Mouse (Mus musculus): ENCODE data around the gene Krtap4-1. TPM values are rescaled to one million over a fixed set of nuclear protein-coding genes. Genes with fewer than 3 reads are reported as not detected.

The Krtap4-1 gene
- polyA plus RNA-seq, 1 experiment from 2014 or later, result not detected

GRCm38 (mm10) chr11:99581564-99581963 is 46.5 kb downstream of the Krtap4-1 start:
- Histone ChIP-seq H3K36me3 (no peaks in the 10 kb centered on the region), H3K27me3 (no peaks in the 10 kb centered on the region), H3K9ac (no peak overlapping the region), H3K4me1 (replicated peaks) (no peaks in the 10 kb centered on the region), H3K9me3 (no peaks in the 10 kb centered on the region), H3K4me3 (no peak overlapping the region), H3K4me2 (no peak overlapping the region), H3K27ac (replicated peaks) (no peak overlapping the region)
- 87% methylated on average over 6 of the region's 6 CpGs for WGBS
- no peak for ATAC-seq (ENCODE audit: low FRiP score, low read depth)

DNA sequence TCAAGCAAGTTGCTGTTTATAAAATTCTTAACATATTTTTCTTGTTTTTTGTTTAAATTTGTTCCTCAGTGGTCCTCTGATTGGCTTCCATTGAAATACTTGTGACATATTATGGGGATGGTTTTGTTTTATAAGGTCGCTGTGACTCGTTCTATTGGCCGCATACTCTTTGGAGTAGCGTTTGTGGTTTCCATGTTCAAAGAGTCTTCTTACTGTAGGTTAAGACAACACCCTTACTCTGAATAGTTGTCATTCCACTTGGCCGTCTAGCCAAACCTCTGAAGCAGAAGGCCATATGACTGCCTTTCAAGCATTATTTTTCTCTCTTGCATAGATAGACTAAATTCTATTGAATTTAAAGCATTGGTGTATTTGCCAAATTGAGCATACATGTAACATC is 47.0 kb downstream of the Krtap4-1 start:
- Histone ChIP-seq H3K4me2 (no peak overlapping the region), H3K36me3 (no peaks in the 10 kb centered on the region), H3K9ac (no peak overlapping the region), H3K4me3 (no peak overlapping the region), H3K27ac (replicated peaks) (no peak overlapping the region), H3K9me3 (no peaks in the 10 kb centered on the region), H3K27me3 (no peaks in the 10 kb centered on the region), H3K4me1 (replicated peaks) (no peaks in the 10 kb centered on the region)
- WGBS, result 92% methylated on average over 5 of the region's 5 CpGs
- no peak for ATAC-seq (ENCODE audit: low FRiP score, low read depth)

DNA sequence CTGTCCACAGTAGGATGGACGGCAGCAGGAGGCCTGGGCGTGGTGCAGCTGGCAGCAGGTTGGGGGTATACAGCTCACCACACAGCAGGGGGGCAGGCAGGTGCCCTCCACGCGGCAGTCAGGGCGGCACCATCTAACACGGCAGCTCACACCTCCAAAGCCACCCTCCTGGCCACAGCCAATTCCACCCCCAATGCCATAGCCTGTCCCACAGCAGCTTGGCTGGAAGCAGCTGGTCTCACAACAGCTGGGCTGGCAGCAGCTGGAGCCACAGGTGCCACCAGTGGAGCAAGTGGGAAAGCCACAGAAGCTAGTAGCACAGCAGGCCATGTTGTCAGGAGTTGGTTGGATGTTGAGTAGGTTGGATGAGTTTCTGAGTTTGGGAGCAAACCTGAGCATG is 47.4 kb downstream of the Krtap4-1 start, which contains the start of gene Krtap1-5:
Gene Krtap1-5, minus strand, starts transcription at position 381 of the 400 bp plus-strand sequence.
- H3K4me2 ChIP-seq, result no peak within 1 kb of the TSS
- H3K27ac ChIP-seq (replicated peaks), result no peak within 1 kb of the TSS
- no peaks in the 10 kb centered on the region for H3K27me3 ChIP-seq
- no peak for ATAC-seq (ENCODE audit: low FRiP score, low read depth)
- H3K4me3 ChIP-seq, result no peak within 1 kb of the TSS
- H3K9me3 ChIP-seq, result no peaks in the 10 kb centered on the region
- H3K36me3 ChIP-seq, result no peaks in the 10 kb centered on the region
- H3K9ac ChIP-seq, result no peak within 1 kb of the TSS
- no peaks in the 10 kb centered on the region for H3K4me1 ChIP-seq (replicated peaks)
- 90% methylated on average over 6 of the region's 6 CpGs for WGBS

Other genes starting within 250 kb of the Krtap4-1 start
- gene Krt10, start 238.9 kb downstream of the Krtap4-1 start, polyA plus RNA-seq (2015; fragmentation: Nextera tagmentation; extraction: Ambion mirVana), result 29.6 and 30.6 TPM in 2 replicates
- 0.30 TPM in 1 of 2 replicates, not detected in the other for gene Krt12, start 206.0 kb downstream of the Krtap4-1 start, polyA plus RNA-seq (2015; fragmentation: Nextera tagmentation; extraction: Ambion mirVana)
- 0.14 and 0.24 TPM in 2 replicates for gene Krt20, start 190.1 kb downstream of the Krtap4-1 start, polyA plus RNA-seq (2015; fragmentation: Nextera tagmentation; extraction: Ambion mirVana)
- gene Krt23, start 135.1 kb downstream of the Krtap4-1 start, polyA plus RNA-seq (2015; fragmentation: Nextera tagmentation; extraction: Ambion mirVana), result 0.20 and 0.31 TPM in 2 replicates
- not detected in 2 replicates for gene Krt39, start 106.9 kb downstream of the Krtap4-1 start, polyA plus RNA-seq (2015; fragmentation: Nextera tagmentation; extraction: Ambion mirVana)
- not detected in 2 replicates for gene Krt40, start 85.1 kb downstream of the Krtap4-1 start, polyA plus RNA-seq (2015; fragmentation: Nextera tagmentation; extraction: Ambion mirVana)
- gene Krtap3-3, start 77.4 kb downstream of the Krtap4-1 start, polyA plus RNA-seq (2015; fragmentation: Nextera tagmentation; extraction: Ambion mirVana), result not detected in 2 replicates
- gene Krtap3-2, start 71.4 kb downstream of the Krtap4-1 start, polyA plus RNA-seq (2015; fragmentation: Nextera tagmentation; extraction: Ambion mirVana), result not detected in 2 replicates
- not detected in 2 replicates for gene Gm11939, start 68.8 kb downstream of the Krtap4-1 start, polyA plus RNA-seq (2015; fragmentation: Nextera tagmentation; extraction: Ambion mirVana)
- gene Krtap3-1, start 61.6 kb downstream of the Krtap4-1 start, polyA plus RNA-seq (2015; fragmentation: Nextera tagmentation; extraction: Ambion mirVana), result not detected in 2 replicates
- not detected in 2 replicates for gene Krtap1-5, start 47.2 kb downstream of the Krtap4-1 start, polyA plus RNA-seq (2015; fragmentation: Nextera tagmentation; extraction: Ambion mirVana)
- gene Krtap1-4, start 44.6 kb downstream of the Krtap4-1 start, polyA plus RNA-seq (2015; fragmentation: Nextera tagmentation; extraction: Ambion mirVana), result not detected in 2 replicates
- not detected in 2 replicates for gene Krtap1-3, start 36.9 kb downstream of the Krtap4-1 start, polyA plus RNA-seq (2015; fragmentation: Nextera tagmentation; extraction: Ambion mirVana)
- not detected in 2 replicates for gene Krtap9-3, start 30.1 kb downstream of the Krtap4-1 start, polyA plus RNA-seq (2015; fragmentation: Nextera tagmentation; extraction: Ambion mirVana)
- gene Gm11938, start 24.9 kb downstream of the Krtap4-1 start, polyA plus RNA-seq (2015; fragmentation: Nextera tagmentation; extraction: Ambion mirVana), result not detected in 2 replicates
- not detected in 2 replicates for gene Gm11937, start 18.0 kb downstream of the Krtap4-1 start, polyA plus RNA-seq (2015; fragmentation: Nextera tagmentation; extraction: Ambion mirVana)
- not detected in 2 replicates for gene Krtap2-4, start 13.4 kb downstream of the Krtap4-1 start, polyA plus RNA-seq (2015; fragmentation: Nextera tagmentation; extraction: Ambion mirVana)
- gene Gm11562, start 7.8 kb downstream of the Krtap4-1 start, polyA plus RNA-seq (2015; fragmentation: Nextera tagmentation; extraction: Ambion mirVana), result not detected in 2 replicates
- gene Krtap4-2, start 6.8 kb upstream of the Krtap4-1 start, polyA plus RNA-seq (2015; fragmentation: Nextera tagmentation; extraction: Ambion mirVana), result not detected in 2 replicates
- not detected in 2 replicates for gene Krtap4-7, start 15.9 kb upstream of the Krtap4-1 start, polyA plus RNA-seq (2015; fragmentation: Nextera tagmentation; extraction: Ambion mirVana)
- not detected in 2 replicates for gene Gm11555, start 22.0 kb upstream of the Krtap4-1 start, polyA plus RNA-seq (2015; fragmentation: Nextera tagmentation; extraction: Ambion mirVana)
- not detected in 2 replicates for gene Gm11563, start 30.7 kb upstream of the Krtap4-1 start, polyA plus RNA-seq (2015; fragmentation: Nextera tagmentation; extraction: Ambion mirVana)
- not detected in 2 replicates for gene Krtap4-6, start 37.7 kb upstream of the Krtap4-1 start, polyA plus RNA-seq (2015; fragmentation: Nextera tagmentation; extraction: Ambion mirVana)
- not detected in 2 replicates for gene Gm14190, start 62.5 kb upstream of the Krtap4-1 start, polyA plus RNA-seq (2015; fragmentation: Nextera tagmentation; extraction: Ambion mirVana)
- gene Gm14180, start 106.1 kb upstream of the Krtap4-1 start, polyA plus RNA-seq (2015; fragmentation: Nextera tagmentation; extraction: Ambion mirVana), result not detected in 2 replicates
- gene Gm11595, start 144.7 kb upstream of the Krtap4-1 start, polyA plus RNA-seq (2015; fragmentation: Nextera tagmentation; extraction: Ambion mirVana), result not detected in 2 replicates
- gene Krtap4-8, start 152.5 kb upstream of the Krtap4-1 start, polyA plus RNA-seq (2015; fragmentation: Nextera tagmentation; extraction: Ambion mirVana), result not detected in 2 replicates
- not detected in 2 replicates for gene Krtap4-9, start 157.0 kb upstream of the Krtap4-1 start, polyA plus RNA-seq (2015; fragmentation: Nextera tagmentation; extraction: Ambion mirVana)
- not detected in 2 replicates for gene Gm11596, start 165.2 kb upstream of the Krtap4-1 start, polyA plus RNA-seq (2015; fragmentation: Nextera tagmentation; extraction: Ambion mirVana)
- not detected in 2 replicates for gene Gm11569, start 170.7 kb upstream of the Krtap4-1 start, polyA plus RNA-seq (2015; fragmentation: Nextera tagmentation; extraction: Ambion mirVana)
- not detected in 2 replicates for gene Gm11554, start 176.2 kb upstream of the Krtap4-1 start, polyA plus RNA-seq (2015; fragmentation: Nextera tagmentation; extraction: Ambion mirVana)
- gene Krtap4-13, start 181.7 kb upstream of the Krtap4-1 start, polyA plus RNA-seq (2015; fragmentation: Nextera tagmentation; extraction: Ambion mirVana), result not detected in 2 replicates
- not detected in 2 replicates for gene Gm11564, start 187.4 kb upstream of the Krtap4-1 start, polyA plus RNA-seq (2015; fragmentation: Nextera tagmentation; extraction: Ambion mirVana)
- gene 2300003K06Rik, start 209.8 kb upstream of the Krtap4-1 start, polyA plus RNA-seq (2015; fragmentation: Nextera tagmentation; extraction: Ambion mirVana), result not detected in 2 replicates
- not detected in 2 replicates for gene Krtap4-16, start 223.4 kb upstream of the Krtap4-1 start, polyA plus RNA-seq (2015; fragmentation: Nextera tagmentation; extraction: Ambion mirVana)
- gene Gm11568, start 229.7 kb upstream of the Krtap4-1 start, polyA plus RNA-seq (2015; fragmentation: Nextera tagmentation; extraction: Ambion mirVana), result not detected in 2 replicates
- gene Gm11559, start 236.2 kb upstream of the Krtap4-1 start, polyA plus RNA-seq (2015; fragmentation: Nextera tagmentation; extraction: Ambion mirVana), result not detected in 2 replicates
- gene Krtap9-1, start 245.2 kb upstream of the Krtap4-1 start, polyA plus RNA-seq (2015; fragmentation: Nextera tagmentation; extraction: Ambion mirVana), result not detected in 2 replicates